Mouse (Mus musculus): Measurements from ENCODE around the gene Lst1. TPM values are rescaled to one million over a fixed set of nuclear protein-coding genes. Genes with fewer than 3 reads are reported as not detected.

Lst1 gene
- polyA plus RNA-seq, 1 experiment from 2014 or later: 12.9 TPM

DNA sequence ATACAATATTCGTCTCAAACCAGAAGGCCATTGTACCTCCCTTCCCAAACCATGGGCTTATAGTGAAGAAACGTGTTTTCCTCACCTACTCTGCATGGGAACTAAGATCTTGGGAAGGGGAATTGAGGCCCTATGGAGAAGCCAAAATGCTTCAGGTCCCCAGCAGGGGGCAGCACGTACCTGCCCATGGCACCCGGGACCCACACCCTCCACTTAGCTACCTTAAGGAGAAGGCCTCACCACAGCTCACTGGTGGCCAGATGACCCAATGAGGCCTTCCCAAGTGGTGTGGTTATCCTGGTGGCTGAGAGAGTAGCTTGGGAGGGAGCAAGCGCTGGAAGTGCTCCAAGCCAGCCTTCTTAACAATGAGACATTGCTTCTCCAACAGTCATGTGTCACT is 9.7 kb downstream of the Lst1 start:
- Histone ChIP-seq H3K36me3 (ENCODE audit: control insufficient read depth, insufficient read depth) (no peaks in the 10 kb centered on the region), H3K4me3 (ENCODE audit: low read depth, low read length) (no peak overlapping the region), H3K4me1 (replicated peaks; ENCODE audit: control insufficient read depth, insufficient read depth, low read length) (no peaks in the 10 kb centered on the region), H3K4me2 (replicated peaks; ENCODE audit: low read depth) (no peak overlapping the region), H3K9ac (ENCODE audit: low read depth, low read length) (no peak overlapping the region), H3K27ac (ENCODE audit: low read depth, low read length) (no peak overlapping the region), H3K27me3 (replicated peaks; ENCODE audit: control insufficient read depth, insufficient read depth, low read length) (no peaks in the 10 kb centered on the region), H3K9me3 (ENCODE audit: control insufficient read depth) (no peaks in the 10 kb centered on the region)
- ATAC-seq: peak; percentile 48; the same call in 1 of the 2 replicates
- TF ChIP-seq CTCF (IDR thresholded peaks at IDR 0.05; ENCODE audit: low read depth): peak; percentile 96
- 12% methylated on average over 5 of the region's 5 CpGs for whole genome bisulfite sequencing

DNA sequence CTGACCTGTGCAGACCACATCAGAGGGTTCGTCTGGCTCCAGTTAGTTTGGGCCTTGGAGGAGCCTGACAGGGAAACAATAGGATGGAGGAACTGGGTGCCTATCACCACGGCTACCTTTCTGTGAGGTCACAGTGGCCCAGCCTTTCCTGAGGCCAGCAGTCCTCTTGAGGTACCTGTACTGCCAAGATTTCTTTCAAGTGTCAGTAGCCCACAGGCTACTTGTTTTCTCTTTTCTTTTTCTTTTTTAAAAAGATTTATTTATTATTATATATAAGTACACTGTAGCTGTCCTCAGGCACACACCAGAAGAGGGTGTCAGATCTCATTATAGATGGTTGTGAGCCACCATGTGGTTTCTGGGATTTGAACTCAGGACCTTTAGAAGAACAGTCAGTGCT is 12.3 kb downstream of the Lst1 start, which contains the start of gene Aif1:
Gene Aif1 (minus strand): TSS at position 101 of the 400 bp plus-strand sequence.
- H3K4me2 ChIP-seq (replicated peaks; ENCODE audit: low read depth): no peak within 1 kb of the TSS
- H3K4me3 ChIP-seq (ENCODE audit: low read depth, low read length): no peak within 1 kb of the TSS
- TF ChIP-seq CTCF (IDR thresholded peaks at IDR 0.05; ENCODE audit: low read depth): no peak
- WGBS: 51% methylated on average over 2 of the region's 2 CpGs
- no peak within 1 kb of the TSS for H3K9ac ChIP-seq (ENCODE audit: low read depth, low read length)
- no peak for ATAC-seq
- no peaks in the 10 kb centered on the region for H3K4me1 ChIP-seq (replicated peaks; ENCODE audit: control insufficient read depth, insufficient read depth, low read length)
- H3K27me3 ChIP-seq (replicated peaks; ENCODE audit: control insufficient read depth, insufficient read depth, low read length): no peaks in the 10 kb centered on the region
- no peaks in the 10 kb centered on the region for H3K9me3 ChIP-seq (ENCODE audit: control insufficient read depth)
- no peak within 1 kb of the TSS for H3K27ac ChIP-seq (ENCODE audit: low read depth, low read length)
- H3K36me3 ChIP-seq (ENCODE audit: control insufficient read depth, insufficient read depth): no peaks in the 10 kb centered on the region

DNA sequence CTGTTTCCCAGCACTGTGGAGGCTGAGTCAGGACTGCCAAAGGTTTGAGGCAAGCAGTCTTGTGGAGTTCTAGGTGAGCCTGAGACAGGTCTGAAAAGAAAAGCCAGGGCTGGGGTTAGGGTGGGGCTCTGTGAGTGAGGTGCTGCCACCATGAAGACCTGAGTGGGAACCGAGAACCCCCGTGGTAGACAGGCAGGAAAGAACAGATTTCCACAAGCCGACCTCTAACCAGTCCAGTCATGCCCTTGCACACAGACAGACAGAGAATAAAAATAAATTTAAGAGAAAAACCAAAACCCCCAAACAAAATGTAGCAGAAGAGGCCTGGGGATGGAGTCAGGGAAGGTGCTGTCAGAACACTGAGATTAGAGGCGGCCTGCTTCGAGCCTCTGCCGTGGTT is 12.9 kb downstream of the Lst1 start:
- no peak overlapping the region for H3K4me2 ChIP-seq (replicated peaks; ENCODE audit: low read depth)
- no peak overlapping the region for H3K27ac ChIP-seq (ENCODE audit: low read depth, low read length)
- WGBS: 77% methylated on average over 6 of the region's 6 CpGs
- H3K9me3 ChIP-seq (ENCODE audit: control insufficient read depth): no peaks in the 10 kb centered on the region
- no peak overlapping the region for H3K9ac ChIP-seq (ENCODE audit: low read depth, low read length)
- ATAC-seq: no peak
- no peak for TF ChIP-seq CTCF (IDR thresholded peaks at IDR 0.05; ENCODE audit: low read depth)
- H3K4me3 ChIP-seq (ENCODE audit: low read depth, low read length): no peak overlapping the region
- no peaks in the 10 kb centered on the region for H3K27me3 ChIP-seq (replicated peaks; ENCODE audit: control insufficient read depth, insufficient read depth, low read length)
- H3K36me3 ChIP-seq (ENCODE audit: control insufficient read depth, insufficient read depth): no peaks in the 10 kb centered on the region
- H3K4me1 ChIP-seq (replicated peaks; ENCODE audit: control insufficient read depth, insufficient read depth, low read length): no peaks in the 10 kb centered on the region

DNA sequence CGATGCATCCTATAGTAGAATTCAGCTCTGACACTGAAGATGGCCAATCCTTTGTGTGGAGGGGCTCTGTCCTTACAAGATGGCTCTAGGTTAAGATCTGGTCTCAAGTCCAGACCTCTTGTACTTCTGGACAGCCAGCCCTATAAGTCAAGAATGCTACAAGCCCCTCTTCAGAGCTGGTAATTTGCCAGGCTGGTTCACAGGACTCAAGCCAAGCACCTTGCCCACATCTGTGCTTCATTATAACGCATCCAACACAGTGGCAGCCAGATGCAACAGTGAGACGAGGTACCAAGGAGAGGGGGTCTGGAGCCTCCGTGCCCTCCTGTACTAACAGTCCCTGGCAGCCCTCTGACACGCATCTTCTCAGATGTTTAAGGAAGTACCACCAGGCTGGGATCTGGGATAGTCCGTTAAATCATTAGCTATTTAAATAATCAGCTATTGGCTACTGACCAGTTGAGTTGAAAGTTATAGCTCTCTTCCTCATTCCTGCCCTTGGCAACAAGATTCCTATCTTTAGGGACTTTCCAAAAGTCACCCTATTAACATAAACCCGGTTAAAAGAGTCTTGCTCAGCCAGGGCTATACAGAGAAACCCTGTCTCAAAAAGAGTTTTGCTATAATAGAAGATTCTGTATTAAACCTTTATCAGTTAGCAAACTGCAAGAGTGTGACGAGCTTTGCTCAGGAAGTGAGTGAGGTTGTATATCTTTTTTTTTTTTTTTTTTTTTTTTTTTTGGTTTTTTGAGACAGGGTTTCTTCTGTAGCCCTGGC is 13.8 kb downstream of the Lst1 start:
- H3K27ac ChIP-seq (ENCODE audit: low read depth, low read length): no peak overlapping the region
- no peaks in the 10 kb centered on the region for H3K4me1 ChIP-seq (replicated peaks; ENCODE audit: control insufficient read depth, insufficient read depth, low read length)
- no peak for TF ChIP-seq CTCF (IDR thresholded peaks at IDR 0.05; ENCODE audit: low read depth)
- H3K36me3 ChIP-seq (ENCODE audit: control insufficient read depth, insufficient read depth): no peaks in the 10 kb centered on the region
- H3K4me3 ChIP-seq (ENCODE audit: low read depth, low read length): no peak overlapping the region
- H3K4me2 ChIP-seq (replicated peaks; ENCODE audit: low read depth): no peak overlapping the region
- WGBS: 43% methylated on average over 8 of the region's 8 CpGs
- no peak for ATAC-seq
- no peak overlapping the region for H3K9ac ChIP-seq (ENCODE audit: low read depth, low read length)
- no peaks in the 10 kb centered on the region for H3K9me3 ChIP-seq (ENCODE audit: control insufficient read depth)
- H3K27me3 ChIP-seq (replicated peaks; ENCODE audit: control insufficient read depth, insufficient read depth, low read length): no peaks in the 10 kb centered on the region

GRCm38 (mm10) chr17:35173329-35173728 is 14.9 kb downstream of the Lst1 start:
- ATAC-seq: no peak
- no peak overlapping the region for H3K4me3 ChIP-seq (ENCODE audit: low read depth, low read length)
- H3K27ac ChIP-seq (ENCODE audit: low read depth, low read length): peak overlapping the region; percentile 50
- WGBS: 76% methylated on average over 3 of the region's 3 CpGs
- TF ChIP-seq CTCF (IDR thresholded peaks at IDR 0.05; ENCODE audit: low read depth): no peak
- no peaks in the 10 kb centered on the region for H3K27me3 ChIP-seq (replicated peaks; ENCODE audit: control insufficient read depth, insufficient read depth, low read length)
- H3K36me3 ChIP-seq (ENCODE audit: control insufficient read depth, insufficient read depth): no peaks in the 10 kb centered on the region
- no peaks in the 10 kb centered on the region for H3K4me1 ChIP-seq (replicated peaks; ENCODE audit: control insufficient read depth, insufficient read depth, low read length)
- H3K9me3 ChIP-seq (ENCODE audit: control insufficient read depth): no peaks in the 10 kb centered on the region
- H3K9ac ChIP-seq (ENCODE audit: low read depth, low read length): no peak overlapping the region
- H3K4me2 ChIP-seq (replicated peaks; ENCODE audit: low read depth): no peak overlapping the region

DNA sequence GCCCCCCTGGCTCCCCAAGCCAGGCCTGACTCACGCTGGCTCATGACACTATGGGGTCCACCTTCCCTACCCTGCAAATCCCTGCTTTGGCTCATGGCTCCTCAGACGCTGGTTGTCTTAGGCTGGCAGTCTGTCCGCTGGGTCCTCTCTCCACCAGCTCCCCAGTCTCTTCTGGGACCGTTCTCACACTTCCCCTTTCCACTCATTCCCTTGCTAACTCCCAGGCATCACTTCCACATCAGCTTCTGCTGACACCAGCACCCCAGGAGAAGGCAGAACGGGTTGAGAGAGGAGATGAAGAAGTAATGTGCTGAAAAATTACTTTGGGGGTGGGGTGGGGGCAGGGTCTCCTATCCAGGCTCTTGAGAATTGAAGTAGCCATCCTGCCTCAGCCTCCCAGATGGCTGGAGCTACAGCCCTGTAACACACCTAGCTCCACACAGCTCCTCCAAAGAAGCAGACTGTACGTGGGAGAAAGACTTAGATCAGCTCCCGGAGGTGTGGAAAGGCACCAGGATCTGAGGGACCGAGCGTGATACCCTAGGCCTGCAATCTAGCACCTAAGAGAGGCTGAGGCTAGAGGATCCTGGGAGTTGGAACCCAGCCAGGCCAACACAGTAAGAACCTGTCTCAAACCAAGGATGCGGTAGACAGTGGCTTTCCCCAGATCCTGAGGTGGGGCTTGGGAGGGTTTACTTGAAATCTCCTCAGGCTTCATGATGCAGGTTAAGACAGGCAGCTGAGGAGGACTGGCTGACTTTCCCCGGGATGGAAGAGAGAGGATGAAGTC is 15.6 kb downstream of the Lst1 start:
- H3K9me3 ChIP-seq (ENCODE audit: control insufficient read depth): no peaks in the 10 kb centered on the region
- no peaks in the 10 kb centered on the region for H3K27me3 ChIP-seq (replicated peaks; ENCODE audit: control insufficient read depth, insufficient read depth, low read length)
- H3K4me3 ChIP-seq (ENCODE audit: low read depth, low read length): no peak overlapping the region
- 68% methylated on average over 11 of the region's 11 CpGs for WGBS
- ATAC-seq: no peak
- H3K27ac ChIP-seq (ENCODE audit: low read depth, low read length): peak overlapping the region; percentile 50; the same call in 1 of the 2 replicates
- no peak overlapping the region for H3K4me2 ChIP-seq (replicated peaks; ENCODE audit: low read depth)
- no peak for TF ChIP-seq CTCF (IDR thresholded peaks at IDR 0.05; ENCODE audit: low read depth)
- no peaks in the 10 kb centered on the region for H3K4me1 ChIP-seq (replicated peaks; ENCODE audit: control insufficient read depth, insufficient read depth, low read length)
- no peaks in the 10 kb centered on the region for H3K36me3 ChIP-seq (ENCODE audit: control insufficient read depth, insufficient read depth)
- H3K9ac ChIP-seq (ENCODE audit: low read depth, low read length): no peak overlapping the region

Measured in intestine, postnatal 0 days (tissue).